Mouse (Mus musculus): ENCODE results near the gene Banp.

Banp gene

DNA sequence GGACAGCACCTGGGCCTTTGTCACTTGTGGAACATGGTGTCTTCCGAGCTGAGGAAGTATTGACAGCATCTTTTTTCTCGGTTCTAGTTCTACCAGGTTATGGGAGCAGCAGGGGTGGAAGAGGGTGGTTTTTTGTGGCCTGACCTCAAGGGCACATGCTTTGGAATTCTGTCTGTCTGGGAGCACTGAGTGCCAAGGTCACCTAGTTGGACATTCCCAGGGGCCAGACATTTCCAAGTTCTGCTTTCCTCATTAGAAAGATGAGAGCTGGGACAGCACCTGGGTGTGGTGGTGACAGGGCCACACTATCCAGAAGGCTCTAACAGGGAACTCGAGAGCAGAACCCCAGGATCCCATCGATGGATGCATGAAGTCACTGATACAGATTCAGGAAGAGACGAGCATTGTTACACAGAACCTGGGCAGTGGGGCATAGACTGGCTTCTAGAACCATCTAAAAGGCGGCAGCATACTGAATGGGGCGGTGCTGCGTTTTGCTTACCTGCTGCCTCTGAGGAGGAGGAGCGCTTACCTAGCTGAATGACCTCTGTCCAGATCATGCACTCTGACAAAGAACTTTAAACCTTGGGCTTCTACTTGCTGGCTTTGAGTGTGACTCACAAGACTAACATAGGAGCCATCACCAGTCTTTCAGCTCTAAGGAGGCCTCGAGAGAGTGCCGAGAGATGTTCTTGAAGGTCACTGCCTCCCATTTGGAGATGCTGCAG lies 31.4 kb downstream of the Banp start:
- DNase-seq (ENCODE audit: low spot score in 2 of 2): no peak

DNA sequence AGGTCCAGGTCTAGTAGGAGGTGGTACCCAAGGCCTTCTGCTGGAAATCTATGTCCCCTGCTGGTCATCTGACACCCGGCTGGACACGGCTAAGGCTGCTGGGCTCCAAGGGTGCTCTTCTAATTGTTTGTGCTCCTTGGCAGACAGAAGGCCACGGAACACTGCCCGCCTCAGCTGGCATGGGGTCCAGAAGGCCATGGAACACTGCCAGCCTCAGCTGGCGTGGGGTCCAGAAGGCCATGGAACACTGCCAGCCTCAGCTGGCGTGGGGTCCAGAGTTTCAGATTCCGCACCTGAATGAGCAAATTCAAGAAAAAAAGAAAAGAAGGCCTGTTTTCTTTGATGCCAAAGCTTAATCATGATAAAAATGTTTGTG lies 32.0 kb downstream of the Banp start:
- DNase-seq (ENCODE audit: low spot score in 2 of 2): peak in 1 of 2 experiments; percentile 36

DNA sequence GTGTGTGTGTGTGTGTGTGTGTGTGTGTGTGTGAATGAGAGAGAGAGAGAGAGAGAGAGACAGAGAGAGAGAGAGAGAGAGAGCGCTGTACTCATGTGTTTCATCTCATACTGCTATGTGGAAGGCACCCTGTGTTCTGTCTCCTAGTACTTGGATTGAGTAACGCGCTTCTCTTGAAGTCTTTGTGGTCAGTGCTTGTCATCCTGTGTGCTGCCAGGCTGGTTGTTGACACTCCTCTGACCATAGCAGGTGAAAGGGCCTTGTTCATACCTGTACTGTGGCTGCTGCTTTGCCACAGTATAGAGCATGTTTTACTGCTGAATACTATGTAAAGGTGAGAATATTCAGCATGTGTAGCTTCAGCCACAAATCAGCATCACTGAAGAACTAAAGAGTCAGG lies 36.1 kb downstream of the Banp start:
- DNase-seq (ENCODE audit: low spot score in 2 of 2): no peak

DNA sequence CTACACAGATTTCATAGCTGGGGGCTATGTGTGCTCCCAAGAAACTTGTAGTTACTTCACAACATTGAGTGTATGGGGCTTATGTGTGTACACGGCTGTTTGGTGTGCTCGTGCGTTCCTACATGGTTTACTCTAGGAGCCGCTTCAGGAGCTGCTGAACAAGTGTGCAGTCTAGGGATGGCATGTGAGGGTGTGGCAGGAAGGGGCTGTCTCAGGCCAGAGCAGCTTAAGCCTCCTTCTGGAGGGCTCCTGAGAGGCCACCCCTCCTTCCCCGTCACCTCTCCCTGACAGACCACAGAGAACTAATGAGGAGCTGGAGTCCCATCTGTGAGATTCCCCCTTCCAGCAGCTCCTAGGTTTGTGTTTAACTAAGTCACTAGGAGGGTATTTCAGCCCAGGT lies 38.3 kb downstream of the Banp start:
- no peak for DNase-seq (ENCODE audit: low spot score in 2 of 2)

DNA sequence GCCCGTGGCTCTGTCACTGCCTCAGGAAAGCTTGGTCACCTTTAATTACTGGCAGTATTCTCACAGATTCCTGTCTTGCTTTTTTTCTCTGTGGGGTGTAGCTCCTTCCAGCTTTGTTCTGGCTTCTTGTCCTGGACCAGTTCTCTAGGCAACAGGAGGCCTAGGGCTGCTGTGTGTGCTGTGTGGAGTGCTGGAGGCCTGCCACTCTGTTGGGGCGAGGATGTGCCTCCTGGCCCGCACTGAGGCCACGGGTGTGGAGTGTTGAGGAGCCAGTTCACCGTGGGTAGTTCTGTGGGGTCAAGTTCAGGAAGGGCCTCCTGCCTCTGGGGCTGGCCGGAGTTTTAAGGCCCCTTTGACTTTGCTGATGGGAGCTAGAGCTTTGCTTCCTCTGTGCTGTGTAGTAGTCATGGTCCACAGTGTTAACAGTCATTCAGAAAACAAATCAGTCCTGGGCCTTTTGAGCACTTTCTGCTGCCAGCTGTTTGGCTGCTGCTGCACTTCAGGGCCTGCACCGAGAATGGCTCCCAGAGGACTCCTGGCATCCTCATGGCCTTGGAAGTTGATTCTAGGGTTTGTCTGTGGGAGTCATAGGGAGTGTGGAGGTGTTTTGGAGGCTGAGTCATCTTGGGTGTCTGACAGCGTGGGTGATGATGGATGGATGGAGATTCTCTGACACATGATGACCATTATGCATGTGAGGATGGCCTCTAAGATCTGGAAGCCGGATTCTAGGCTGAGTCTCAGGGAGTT lies 41.1 kb downstream of the Banp start:
- DNase-seq (ENCODE audit: low spot score in 2 of 2): no peak

DNA sequence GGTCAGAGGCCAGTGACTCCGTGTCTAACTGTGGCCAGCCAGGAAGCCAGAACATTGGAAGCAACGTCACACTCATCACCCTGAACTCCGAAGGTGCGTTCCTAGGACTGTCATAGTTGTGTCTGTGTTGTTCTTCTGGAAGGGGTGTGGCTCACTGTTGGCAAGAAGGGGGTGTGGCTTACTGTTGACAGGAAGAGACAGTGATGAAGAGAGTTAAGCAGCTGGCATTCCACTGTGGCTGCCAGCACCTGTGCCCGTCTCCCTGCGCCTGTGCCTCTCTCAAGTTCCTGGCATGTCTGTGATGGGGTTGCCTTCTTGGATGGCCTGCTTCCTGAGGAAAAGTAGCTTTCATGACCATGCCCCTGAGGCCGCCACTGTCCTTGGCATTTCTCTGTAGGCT lies 42.1 kb downstream of the Banp start:
- DNase-seq (ENCODE audit: low spot score in 2 of 2): no peak

DNA sequence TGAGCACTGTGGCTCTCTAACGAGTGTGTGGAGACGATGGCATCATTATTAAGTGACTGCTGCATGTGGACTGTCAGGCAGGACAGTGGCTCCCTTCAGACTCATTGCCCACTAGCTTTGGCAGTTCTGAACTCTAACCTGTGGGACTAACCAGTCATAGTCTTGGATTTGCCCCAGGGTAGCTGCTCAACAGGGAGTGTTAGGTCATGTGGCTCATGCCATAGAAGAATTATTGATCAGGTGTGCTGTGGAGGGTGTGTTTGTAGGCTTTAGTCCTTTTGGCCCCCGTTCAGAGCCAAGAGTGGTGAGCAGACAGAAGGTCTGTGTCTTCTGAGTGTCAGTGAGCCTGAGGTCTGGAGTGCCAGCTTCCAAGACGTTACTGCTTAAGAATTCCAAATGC lies 43.4 kb downstream of the Banp start:
- DNase-seq (ENCODE audit: low spot score in 2 of 2): no peak

DNA sequence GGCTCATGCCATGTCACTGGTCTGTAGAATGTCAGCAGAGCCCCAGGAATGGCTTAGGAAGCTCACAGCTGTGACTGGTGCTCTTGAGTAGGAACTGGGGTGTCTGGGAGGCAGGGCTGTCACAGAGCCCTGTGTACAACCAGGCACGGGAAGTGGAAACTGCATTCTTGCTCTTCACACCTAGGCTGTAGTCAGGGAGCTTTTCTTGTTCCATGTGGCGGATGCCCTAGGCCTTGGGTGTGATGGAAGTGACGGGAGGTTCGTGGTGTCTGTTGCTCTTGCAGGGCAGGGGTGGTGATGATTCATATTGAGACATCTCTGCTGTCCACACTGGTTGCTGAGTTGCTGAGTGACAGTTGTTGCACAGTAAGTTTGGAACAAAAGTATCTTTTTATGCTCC lies 45.6 kb downstream of the Banp start:
- DNase-seq (ENCODE audit: low spot score in 2 of 2): no peak

DNA sequence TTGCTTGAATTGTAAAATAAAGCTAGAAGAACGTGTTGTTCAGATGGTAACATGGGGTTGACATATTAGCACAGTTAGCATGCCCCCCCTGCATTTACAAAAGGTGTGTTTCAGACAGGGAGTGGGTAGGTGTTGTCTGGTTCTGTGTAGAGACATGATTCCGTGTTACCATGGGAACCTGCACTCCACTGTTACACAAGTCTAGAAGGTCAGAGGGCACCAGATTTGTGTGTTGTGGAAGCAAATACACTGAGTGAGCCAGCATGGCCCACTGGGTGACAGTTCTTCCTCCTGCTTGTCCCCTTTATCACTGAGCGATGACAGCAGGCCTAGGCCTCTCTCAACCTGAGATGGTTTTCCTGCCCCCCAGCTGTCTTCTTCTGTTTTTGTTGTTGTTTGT lies 46.3 kb downstream of the Banp start:
- no peak for DNase-seq (ENCODE audit: low spot score in 2 of 2)

DNA sequence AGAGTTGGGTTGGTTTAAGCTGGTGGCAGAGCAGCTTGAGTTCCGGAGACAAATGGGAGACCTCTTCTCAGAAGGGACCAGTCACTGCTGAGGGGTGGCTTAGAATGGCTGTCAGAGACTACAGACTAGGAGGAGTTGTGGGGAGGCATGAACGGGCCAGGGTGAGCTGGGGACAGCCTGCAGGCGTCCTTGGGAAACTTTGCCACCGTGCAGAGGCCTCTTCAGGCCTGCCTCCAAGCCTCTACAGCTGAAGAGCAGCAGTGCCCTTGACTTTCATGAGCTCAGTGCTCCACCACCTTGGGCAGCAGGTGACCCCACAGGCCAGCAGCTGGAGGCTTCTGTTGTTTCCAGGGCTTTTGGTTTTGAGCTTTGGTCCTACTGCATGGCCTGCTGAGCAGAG lies 49.1 kb downstream of the Banp start:
- DNase-seq (ENCODE audit: low spot score in 2 of 2): no peak

DNA sequence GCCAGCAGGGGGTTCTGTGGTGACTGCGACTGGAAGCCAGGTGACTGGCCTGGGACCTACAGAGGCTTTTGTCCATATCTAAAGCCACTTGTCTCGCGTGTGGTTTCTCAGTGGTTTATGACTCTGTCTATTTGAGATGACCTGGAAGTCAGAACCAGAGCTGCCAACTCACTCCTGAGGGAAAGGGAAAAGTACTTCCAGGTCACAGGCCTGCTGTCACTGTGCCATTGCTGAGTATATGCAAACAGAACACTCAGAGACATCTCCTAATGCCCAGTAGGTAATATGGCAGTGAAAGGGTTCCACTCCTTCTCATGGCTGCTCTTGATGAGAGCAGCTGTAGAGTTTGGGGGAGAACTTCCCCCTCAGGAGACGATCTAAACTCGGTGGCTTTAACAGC lies 49.7 kb downstream of the Banp start:
- DNase-seq (ENCODE audit: low spot score in 2 of 2): no peak

DNA sequence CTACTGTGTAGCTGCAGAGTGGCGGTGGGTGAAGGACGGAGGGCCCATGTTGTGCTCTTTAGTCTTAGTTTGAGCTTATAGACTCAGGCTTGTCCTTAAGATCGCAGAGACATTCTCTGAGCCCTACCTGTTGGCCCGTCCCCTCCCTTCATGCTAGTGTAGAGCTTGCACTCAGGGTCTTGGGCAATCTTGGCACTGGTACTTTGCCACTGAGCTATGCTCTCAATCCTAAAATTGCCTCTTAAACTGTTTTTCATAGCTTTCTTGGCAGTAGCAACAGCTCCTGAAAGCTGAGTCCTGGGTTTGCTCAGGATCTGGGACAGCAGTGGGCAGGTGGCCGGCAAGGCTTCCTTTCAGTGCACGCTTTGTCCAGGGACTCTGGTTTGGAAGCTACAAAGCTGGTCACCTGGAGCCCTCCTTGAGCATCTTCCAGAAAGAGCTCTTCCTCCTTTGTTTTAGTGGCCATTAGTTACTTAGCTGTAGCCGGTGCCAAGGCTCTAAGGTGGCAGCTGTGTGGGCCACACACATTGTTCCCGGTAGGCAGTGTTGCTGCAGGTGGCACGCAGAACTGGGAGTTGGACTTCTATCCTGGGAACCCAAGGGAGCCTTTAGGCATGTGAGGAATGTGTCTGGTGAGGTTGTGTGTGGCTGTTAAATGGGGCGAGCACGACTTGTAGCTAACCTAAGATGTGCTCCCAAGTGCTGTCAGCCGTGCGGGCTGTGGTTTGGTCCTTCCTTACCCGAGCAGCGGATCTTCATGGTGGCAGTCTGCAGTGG lies 52.0 kb downstream of the Banp start:
- no peak for DNase-seq (ENCODE audit: low spot score in 2 of 2)

DNA sequence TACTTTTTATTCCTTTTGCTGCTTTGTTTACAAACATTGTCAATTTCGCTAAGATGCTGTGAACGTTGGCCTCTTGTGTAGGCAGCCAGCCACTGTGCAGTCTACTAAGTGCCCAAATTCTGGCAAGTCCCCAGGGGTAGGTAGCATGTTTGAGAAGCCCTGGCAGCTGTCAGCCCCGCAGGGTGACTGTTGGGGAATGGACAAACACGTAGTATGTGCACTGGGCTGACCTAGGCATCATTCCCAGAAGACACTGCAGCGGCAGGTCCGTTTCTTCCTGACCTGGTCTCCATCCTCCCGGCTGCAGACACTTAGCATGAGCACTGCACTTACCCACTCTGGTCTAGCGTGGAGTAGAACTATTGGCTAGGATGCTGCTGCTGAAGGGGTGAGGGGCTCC lies 54.1 kb downstream of the Banp start:
- DNase-seq (ENCODE audit: low spot score in 2 of 2): no peak

DNA sequence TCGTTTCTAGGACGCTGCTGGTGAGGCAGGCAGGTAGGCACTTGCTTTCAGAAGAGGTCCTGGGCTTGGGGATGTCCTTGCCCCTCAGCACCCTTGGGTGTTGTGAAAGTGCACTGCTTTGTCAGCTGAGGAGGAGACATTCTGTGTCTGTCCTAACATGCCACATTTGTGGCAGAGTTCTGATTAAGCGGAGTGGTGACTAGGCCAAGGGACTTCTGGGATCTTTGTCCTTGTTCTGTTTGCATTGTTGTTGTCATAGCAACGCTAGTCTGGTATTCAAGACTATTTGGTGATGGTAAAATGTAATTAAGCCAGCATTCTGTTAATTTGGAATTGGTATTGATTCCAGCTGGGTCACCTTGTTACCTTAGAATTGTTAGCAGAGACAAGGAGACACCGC lies 54.6 kb downstream of the Banp start:
- no peak for DNase-seq (ENCODE audit: low spot score in 2 of 2)

DNA sequence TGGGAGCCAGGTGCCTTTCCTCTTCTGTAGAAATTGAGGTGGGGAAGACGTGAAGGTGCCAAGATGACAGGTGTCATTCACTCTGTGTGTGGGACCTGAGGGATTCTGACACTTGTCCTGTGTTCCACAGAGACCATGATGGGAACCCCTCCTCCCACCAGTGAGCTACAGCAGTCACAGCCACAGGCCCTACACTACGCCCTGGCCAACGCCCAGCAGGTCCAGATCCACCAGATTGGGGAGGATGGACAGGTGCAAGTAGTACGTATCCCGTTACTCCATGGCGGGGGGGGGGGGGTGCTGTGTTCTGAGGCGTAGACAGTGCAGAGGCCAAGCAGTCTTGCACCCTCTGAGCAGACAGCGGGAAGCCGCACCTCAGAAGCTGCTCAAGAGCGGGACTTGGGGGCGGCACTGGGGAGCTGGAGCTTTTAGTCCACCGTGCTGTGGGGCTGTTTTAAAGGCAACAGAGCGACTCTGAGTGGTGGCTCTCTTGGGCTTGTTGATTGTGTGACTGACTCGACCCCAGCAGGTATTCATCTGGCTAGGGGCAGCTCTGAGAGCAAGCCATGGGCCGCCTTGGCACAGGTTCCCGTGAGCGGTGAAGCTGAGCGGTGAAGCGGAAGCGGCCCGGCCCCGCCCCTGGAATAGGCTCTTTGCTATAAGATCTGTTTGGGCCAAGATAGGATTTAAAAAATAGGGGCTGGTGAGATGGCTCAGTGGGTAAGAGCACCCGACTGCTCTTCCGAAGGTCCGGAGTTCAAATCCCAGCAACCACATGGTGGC lies 56.1 kb downstream of the Banp start:
- DNase-seq (ENCODE audit: low spot score in 2 of 2): no peak

DNA sequence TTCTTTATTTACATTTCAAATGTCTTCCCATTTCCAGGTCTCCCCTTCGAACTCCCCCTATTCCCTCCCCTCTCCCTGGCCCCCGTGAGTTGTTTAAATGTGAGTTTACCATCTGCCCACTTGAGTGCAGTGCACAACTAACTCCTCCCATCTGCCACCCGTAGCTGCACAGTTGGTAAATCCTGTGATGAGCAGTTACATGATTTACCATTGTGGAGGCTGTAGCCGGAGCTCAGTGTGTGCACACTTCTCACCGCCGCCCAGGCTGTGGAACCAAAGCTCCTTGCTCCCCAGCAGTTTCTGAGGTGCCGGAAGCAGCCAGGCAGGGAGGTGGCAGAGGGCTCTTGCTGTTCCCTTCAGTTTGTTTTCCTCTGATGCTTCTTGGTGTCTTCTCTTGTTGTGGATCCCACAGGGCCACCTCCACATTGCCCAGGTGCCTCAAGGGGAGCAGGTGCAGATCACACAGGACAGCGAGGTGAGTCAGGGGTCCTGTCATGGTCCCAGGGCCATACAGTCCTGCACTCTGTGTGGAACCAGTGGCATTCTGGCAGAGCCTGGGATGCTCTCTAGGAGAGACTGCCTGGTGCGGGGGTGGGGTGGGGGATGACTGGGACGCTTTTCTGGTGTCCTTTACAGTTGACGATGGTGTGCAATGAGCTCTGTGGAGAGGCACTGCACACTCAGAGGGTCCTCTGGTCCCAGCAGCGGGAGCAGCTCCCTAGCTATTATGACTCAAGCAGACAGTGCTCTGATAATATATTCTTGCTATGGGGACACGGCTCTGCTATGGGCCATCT lies 57.3 kb downstream of the Banp start:
- peak; percentile 55 to 59 for DNase-seq (ENCODE audit: low spot score in 2 of 2)

DNA sequence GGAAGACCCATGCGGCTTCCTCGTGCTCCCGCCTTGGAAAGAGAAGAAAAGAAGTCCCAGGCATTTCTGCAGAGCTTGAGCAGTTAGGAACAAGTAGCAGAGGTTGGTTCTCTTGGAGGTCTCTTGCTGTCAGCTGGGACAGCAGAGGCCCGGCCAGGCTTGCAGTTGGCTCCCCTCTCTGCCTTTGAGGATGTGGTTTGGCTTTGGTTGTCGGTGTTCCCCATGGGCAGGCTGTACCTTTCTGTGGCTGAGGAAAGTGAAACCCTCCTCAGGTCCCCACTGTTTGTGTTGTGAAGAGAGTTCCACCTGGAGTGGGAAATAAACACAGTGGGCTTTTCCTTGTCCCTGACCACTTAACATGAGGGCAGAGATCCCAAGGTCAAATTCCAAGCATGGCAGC lies 58.8 kb downstream of the Banp start:
- DNase-seq (ENCODE audit: low spot score in 2 of 2): no peak

DNA sequence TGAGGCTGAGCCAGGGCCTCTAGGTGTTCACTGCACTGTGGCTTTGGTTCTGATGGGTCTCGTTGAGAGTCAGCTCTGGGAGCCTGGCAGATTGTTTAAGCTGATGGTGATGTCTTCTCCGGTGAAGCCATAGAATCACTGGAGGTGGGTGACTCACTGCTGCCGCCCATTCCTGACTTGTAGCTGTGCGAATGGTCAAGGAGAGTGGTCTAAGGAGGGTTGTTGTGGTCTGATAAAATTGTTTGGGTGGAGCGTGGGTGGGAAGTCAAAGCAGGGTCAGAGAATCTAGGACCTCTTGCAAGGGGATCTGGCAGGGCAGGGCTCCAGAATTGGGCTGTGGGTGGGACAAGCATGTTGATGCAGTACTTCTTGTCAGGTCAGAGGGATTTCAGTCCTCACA lies 61.1 kb downstream of the Banp start:
- no peak for DNase-seq (ENCODE audit: low spot score in 2 of 2)

DNA sequence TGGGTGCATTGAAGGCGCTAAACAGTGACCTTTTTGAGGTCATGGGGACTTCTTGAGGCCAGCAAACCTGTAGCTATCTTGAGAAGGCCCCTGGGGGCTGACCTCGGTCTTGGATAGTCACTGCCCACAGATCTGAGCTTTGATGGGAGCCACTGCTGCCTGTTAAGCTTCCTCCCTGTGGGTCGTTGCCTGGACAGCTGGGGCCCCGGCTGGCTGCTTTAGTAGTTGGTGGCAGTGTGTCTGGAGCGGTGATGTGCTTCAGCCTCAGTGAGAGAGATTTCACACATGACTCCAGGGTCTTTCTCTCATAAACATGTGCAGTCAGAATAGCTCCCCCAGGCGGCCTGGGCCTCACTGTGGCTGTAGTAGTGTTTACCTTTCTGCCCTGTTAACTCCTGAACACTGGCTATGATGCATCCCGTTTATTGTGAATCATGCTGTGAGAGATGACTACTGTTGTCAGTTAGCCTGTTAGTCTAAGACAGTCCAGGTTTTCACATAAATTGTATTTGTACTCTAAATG lies 61.6 kb downstream of the Banp start:
- DNase-seq (ENCODE audit: low spot score in 2 of 2): no peak

DNA sequence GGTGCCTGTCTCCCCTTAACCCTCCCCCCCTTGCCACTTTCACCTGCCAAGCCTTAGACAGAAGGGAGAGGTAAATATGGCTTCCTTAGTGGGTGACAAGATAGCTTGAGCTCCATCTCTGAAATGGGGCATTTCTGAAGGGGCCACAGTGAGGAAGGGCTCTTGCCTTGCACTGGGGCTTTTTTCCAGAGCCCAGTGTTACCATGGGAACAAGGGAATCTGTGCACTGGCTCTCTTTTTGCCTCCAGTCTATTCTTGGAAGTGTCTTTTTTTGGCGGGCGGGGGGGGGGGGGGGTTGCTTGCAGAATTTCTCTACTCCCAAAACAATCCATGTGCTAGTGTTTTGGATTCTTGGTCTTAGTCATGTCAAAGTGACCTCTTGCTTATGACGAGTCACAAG lies 65.1 kb downstream of the Banp start:
- DNase-seq (ENCODE audit: low spot score in 2 of 2): no peak

Data from frontal cortex, postnatal 36 days (tissue).